Mouse (Mus musculus) small intestine, adult 2 months (tissue): ENCODE data around the gene Synj2.

Experiments used
- CTCF ChIP-seq: fragments of 200-500 bp; IDR thresholded peaks from 2 replicates; pipeline ENCODE4 v1.5.1; 2012; ENCODE audit warnings: low read depth, mild to moderate bottlenecking, control low read depth, inconsistent platforms, low read length, moderate library complexity, mixed read lengths; ENCODE audit not compliant: insufficient replicate concordance, insufficient read length; ENCODE audit errors: extremely low read depth
- POLR2A ChIP-seq: fragments of 200-500 bp; IDR thresholded peaks from 2 replicates; pipeline ENCODE4 v1.6.1; 2012; ENCODE audit warnings: low read depth, mild to moderate bottlenecking, control low read depth, inconsistent platforms, low read length, moderate library complexity

GRCm38 (mm10) chr17:6037507-6037906 is 96.4 kb downstream of the Synj2 start:
- TF ChIP-seq CTCF (no peak), POLR2A (no peak)
